Mouse (Mus musculus) hindbrain, postnatal 0 days (tissue): Measurements from ENCODE around the gene Map2k6. TPM values are rescaled to one million over a fixed set of nuclear protein-coding genes. Genes with fewer than 3 reads are reported as not detected.
"Not testable (repeated sequence)": the region's sequence is repeated elsewhere in the genome, so short reads cannot be mapped to it uniquely, and the experiment has no call there.

Source experiments
- ATAC-seq: fragments of 200-750 bp; cut with Nextera tagmentation; 2 replicates; pipeline ENCODE4 v1.8.0; 2017; ENCODE audit warnings: mild to moderate bottlenecking, moderate TSS enrichment, moderate library complexity
- DNase-seq: peaks from one replicate; pipeline ENCODE4 v3.0.0-alpha.2; 2015; ENCODE audit warnings: low spot score
- H3K27ac ChIP-seq: fragments of 300-500 bp; sonication (generic); 2 replicates; pipeline ENCODE4 v1.5.1; 2014; ENCODE audit warnings: mild to moderate bottlenecking
- H3K27me3 ChIP-seq: fragments of 300-500 bp; sonication (generic); 2 replicates; pipeline ENCODE4 v1.6.1; 2014; ENCODE audit warnings: low read length, mixed read lengths; ENCODE audit not compliant: insufficient read depth
- H3K36me3 ChIP-seq: fragments of 300-500 bp; sonication (generic); 2 replicates; pipeline ENCODE4 v1.6.1; 2014; ENCODE audit warnings: low read length, mixed read lengths; ENCODE audit not compliant: insufficient read depth
- H3K4me1 ChIP-seq: fragments of 300-500 bp; sonication (generic); 2 replicates; pipeline ENCODE4 v1.6.1; 2014; ENCODE audit warnings: antibody characterized with exemption, low read length, mixed read lengths; ENCODE audit not compliant: insufficient read depth
- H3K4me2 ChIP-seq: fragments of 300-500 bp; sonication (generic); 2 replicates; pipeline ENCODE4 v1.6.1; 2014; ENCODE audit warnings: low read depth, mild to moderate bottlenecking, low read length, moderate library complexity, mixed read lengths
- H3K4me3 ChIP-seq: fragments of 300-500 bp; sonication (generic); 2 replicates; pipeline ENCODE4 v1.5.1; 2014; ENCODE audit warnings: low read length
- H3K9ac ChIP-seq: fragments of 300-500 bp; sonication (generic); replicated peaks from 2 replicates; pipeline ENCODE4 v1.6.1; 2014; ENCODE audit warnings: mild to moderate bottlenecking, low read length, moderate library complexity, mixed read lengths
- H3K9me3 ChIP-seq: fragments of 300-500 bp; sonication (generic); 2 replicates; pipeline ENCODE4 v1.6.1; 2016; ENCODE audit warnings: low read length, mixed read lengths
- CTCF ChIP-seq: IDR thresholded peaks from 2 replicates; pipeline ENCODE4 v1.5.1; 2016; ENCODE audit warnings: antibody characterized with exemption, control low read depth, low read depth
- WGBS: fragments of 180-500 bp; shearing (Covaris S2); extraction: QIAGEN DNeasy Blood & Tissue Kit; methylation state at CpG from one replicate; pipeline ENCODE4 v1.1.7; 2014; 5-methylcytosine and 5-hydroxymethylcytosine counted together
- polyA plus RNA-seq: library from polyadenylated mRNA; unstranded; fragments of >200 nt; fragmentation: Nextera tagmentation; extraction: Ambion mirVana; gene quantifications from 2 replicates; pipeline ENCODE4 v1.2.1, GENCODE M21; 2015
- total RNA-seq: library from RNA; depleted of rRNA; stranded (reverse); fragments of >200 nt; gene quantifications from 2 replicates; pipeline ENCODE4 v1.2.3, GENCODE M21; 2014; rRNA removed

Gene Map2k6
- 19.1 and 21.2 TPM in 2 replicates for total RNA-seq
- 16.3 and 16.4 TPM in 2 replicates for polyA plus RNA-seq

DNA sequence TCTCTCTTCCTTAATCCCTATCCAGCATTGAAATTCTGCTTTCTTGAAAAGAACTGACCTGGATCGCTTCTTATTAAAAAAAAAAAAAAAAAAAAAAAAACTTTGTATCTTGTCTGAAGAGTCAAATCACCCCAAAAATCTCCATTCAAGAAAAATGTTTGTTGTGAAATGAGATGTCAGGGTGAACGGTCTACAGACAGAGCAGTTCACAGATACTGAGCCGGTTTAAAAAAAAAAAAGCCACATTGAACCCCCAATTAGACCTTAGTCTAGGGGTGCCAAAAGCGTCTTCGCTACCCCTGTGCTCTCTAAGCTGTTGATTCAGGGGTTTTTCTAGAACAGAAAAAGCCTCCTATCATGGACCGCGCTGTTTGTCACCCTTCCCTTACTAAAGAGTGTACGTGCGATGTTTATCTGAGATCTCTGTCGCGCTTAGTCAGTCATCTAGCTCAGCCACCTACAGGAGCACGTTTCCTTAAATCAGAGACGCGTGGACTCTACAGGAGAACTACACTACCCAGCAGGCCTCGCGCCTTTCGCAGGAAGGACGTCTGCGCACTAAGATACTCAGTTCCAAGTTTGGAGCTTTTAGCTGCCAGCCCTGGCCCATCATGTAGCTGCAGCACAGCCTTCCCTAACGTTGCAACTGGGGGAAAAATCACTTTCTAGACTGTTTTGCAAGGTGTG is at the start of gene Map2k6:
TSS of gene Map2k6 (plus strand) at position 570 of the 687 bp plus-strand sequence.
- peak; percentile 93 for DNase-seq
- Histone ChIP-seq H3K27me3 (no peaks in the 10 kb centered on the region), H3K4me2 (peak within 1 kb of the TSS; percentile 71), H3K9me3 (no peaks in the 10 kb centered on the region), H3K4me3 (peak within 1 kb of the TSS; percentile 71), H3K9ac (peak within 1 kb of the TSS; percentile 51), H3K36me3 (no peaks in the 10 kb centered on the region), H3K27ac (no peak within 1 kb of the TSS), H3K4me1 (peaks cover 6% of the 10 kb centered on the region; the same call in 1 of the 2 replicates)
- TF ChIP-seq CTCF: peak; percentile 26; the same call in 1 of the 2 replicates
- peak; percentile 94 for ATAC-seq
- WGBS: 10% methylated on average over 20 of the region's 20 CpGs

GRCm38 (mm10) chr11:110354261-110354660 is 44.7 kb upstream of the Map2k6 start:
- ATAC-seq (no peak), DNase-seq (no peak)
- Histone ChIP-seq H3K36me3 (no peaks in the 10 kb centered on the region), H3K27me3 (no peaks in the 10 kb centered on the region), H3K4me3 (no peak overlapping the region), H3K4me1 (no peaks in the 10 kb centered on the region), H3K27ac (no peak overlapping the region), H3K9me3 (no peaks in the 10 kb centered on the region), H3K9ac (no peak overlapping the region), H3K4me2 (no peak overlapping the region)
- TF ChIP-seq CTCF: no peak
- 90% methylated on average over 9 of the region's 9 CpGs for WGBS

DNA sequence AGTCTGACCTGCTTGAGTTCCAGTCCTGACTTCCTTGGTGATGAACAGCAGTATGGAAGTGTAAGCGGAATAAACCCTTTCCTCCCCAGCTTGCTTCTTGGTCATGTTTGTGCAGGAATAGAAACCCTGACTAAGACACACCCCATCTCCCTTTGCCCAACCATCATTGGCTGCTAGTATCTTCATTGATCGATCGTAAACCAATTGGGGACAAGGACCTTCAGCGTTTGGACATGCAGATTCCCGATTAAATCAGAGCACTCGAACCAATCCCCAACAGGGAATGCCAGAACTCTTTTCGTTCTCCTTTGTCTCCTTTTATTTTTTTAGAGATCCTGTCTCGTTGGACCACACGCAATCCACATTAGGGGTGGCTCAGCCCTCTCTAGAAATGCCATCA is 43.8 kb upstream of the Map2k6 start:
- not testable (repeated sequence) for DNase-seq, H3K4me3 ChIP-seq, ATAC-seq, H3K9ac ChIP-seq, H3K9me3 ChIP-seq, H3K4me1 ChIP-seq, H3K4me2 ChIP-seq, H3K27ac ChIP-seq, H3K36me3 ChIP-seq, H3K27me3 ChIP-seq
- WGBS: 85% methylated on average over 9 of the region's 9 CpGs

- peak; percentile 71 for TF ChIP-seq CTCF
- H3K27ac ChIP-seq: no peak overlapping the region
- H3K27me3 ChIP-seq: no peaks in the 10 kb centered on the region
- H3K9me3 ChIP-seq: no peaks in the 10 kb centered on the region
- no peak overlapping the region for H3K4me2 ChIP-seq
- H3K9ac ChIP-seq: no peak overlapping the region
- no peak for ATAC-seq
- 71% methylated on average over 16 of the region's 16 CpGs for WGBS
- H3K36me3 ChIP-seq: no peaks in the 10 kb centered on the region
- no peaks in the 10 kb centered on the region for H3K4me1 ChIP-seq
- peak; percentile 66 for DNase-seq
- H3K4me3 ChIP-seq: no peak overlapping the region
Measured at GRCm38 (mm10) chr11:110357756-110358551, 41.0 kb upstream of the Map2k6 start.

DNA sequence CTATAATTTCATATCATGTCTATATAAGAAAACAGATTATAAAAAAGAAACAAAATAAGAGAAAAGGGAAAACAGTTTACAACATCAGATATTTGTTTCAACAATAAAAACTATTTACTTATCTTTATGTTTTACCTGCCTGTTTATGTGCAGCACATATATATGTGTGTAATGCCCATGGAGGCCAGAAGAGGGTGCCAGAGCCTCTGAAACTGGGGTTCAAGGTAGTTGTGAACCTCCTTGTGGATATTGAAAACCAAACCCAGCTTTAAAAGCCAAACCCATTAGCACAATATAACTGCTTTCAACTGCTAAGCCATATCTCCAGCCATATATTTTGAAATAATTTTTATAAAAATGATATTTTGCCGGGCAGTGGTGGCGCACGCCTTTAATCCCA is 33.9 kb upstream of the Map2k6 start:
- Histone ChIP-seq H3K9ac (no peak overlapping the region), H3K27ac (no peak overlapping the region), H3K36me3 (no peaks in the 10 kb centered on the region), H3K27me3 (no peaks in the 10 kb centered on the region), H3K9me3 (no peaks in the 10 kb centered on the region), H3K4me2 (no peak overlapping the region), H3K4me1 (no peaks in the 10 kb centered on the region), H3K4me3 (no peak overlapping the region)
- DNase-seq (peak; percentile 55), ATAC-seq (no peak)
- peak; percentile 67 for TF ChIP-seq CTCF
- WGBS: 82% methylated on average over 3 of the region's 3 CpGs

GRCm38 (mm10) chr11:110366902-110367301 is 32.0 kb upstream of the Map2k6 start:
- Histone ChIP-seq H3K4me3 (no peak overlapping the region), H3K36me3 (no peaks in the 10 kb centered on the region), H3K9ac (no peak overlapping the region), H3K27me3 (no peaks in the 10 kb centered on the region), H3K4me2 (no peak overlapping the region), H3K9me3 (no peaks in the 10 kb centered on the region), H3K4me1 (no peaks in the 10 kb centered on the region), H3K27ac (no peak overlapping the region)
- TF ChIP-seq CTCF: no peak
- ATAC-seq: no peak
- 78% methylated on average over 3 of the region's 3 CpGs for WGBS
- no peak for DNase-seq
